Mouse (Mus musculus): ENCODE data around the gene Shc1. TPM values are rescaled to one million over a fixed set of nuclear protein-coding genes. Genes with fewer than 3 reads are reported as not detected.

Gene Shc1
- total RNA-seq (2014; rRNA removed) (37.7 and 42.0 TPM in 2 replicates), polyA plus RNA-seq (2012; rRNA removed) (56.8 and 57.4 TPM in 2 replicates)

GRCm38 (mm10) chr3:89418170-89418860 lies at the start of gene Shc1, which contains the start of gene Cks1b:
TSS of gene Shc1 (plus strand) at chr3:89418443.
TSS of gene Cks1b (minus strand) at chr3:89418383.
- Histone ChIP-seq H3K27ac (replicated peaks; ENCODE audit: insufficient read depth, low read depth, low read length) (peak within 1 kb of the TSS; percentile 99), H3K27me3 (ENCODE audit: control insufficient read depth, insufficient read depth, low read length) (no peaks in the 10 kb centered on the region), H3K4me1 (ENCODE audit: control insufficient read depth, insufficient read depth, low read length) (peaks cover 11% of the 10 kb centered on the region), H3K9ac (ENCODE audit: low read depth, low read length) (peak within 1 kb of the TSS; percentile 81), H3K79me2 (ENCODE audit: control insufficient read depth, insufficient read depth, low read length) (peaks cover 8% of the 10 kb centered on the region; the same call in 1 of the 2 replicates), H3K36me3 (ENCODE audit: control insufficient read depth, insufficient read depth, low read length) (peaks cover 4% of the 10 kb centered on the region), H3K4me3 (ENCODE audit: insufficient read depth, low read depth, low read length) (peak within 1 kb of the TSS; percentile 73)
- DNase-seq (ENCODE audit: extremely low read depth, low read depth, low spot score): peak; percentile 100
- WGBS: under 1% methylated on average over 39 of the region's 39 CpGs
- 0 out of 2 replicates have a peak, but pooled peaks have one; percentile 33 for TF ChIP-seq POLR2A (IDR thresholded peaks at IDR 0.05; ENCODE audit: extremely low read depth, insufficient read depth, low read length)
- no peak for TF ChIP-seq CTCF (IDR thresholded peaks at IDR 0.05; ENCODE audit: low read depth, low read length)

- Histone ChIP-seq H3K36me3 (ENCODE audit: control insufficient read depth, insufficient read depth, low read length) (peaks cover 2% of the 10 kb centered on the region; the same call in 1 of the 2 replicates), H3K27me3 (ENCODE audit: control insufficient read depth, insufficient read depth, low read length) (no peaks in the 10 kb centered on the region), H3K4me3 (ENCODE audit: insufficient read depth, low read depth, low read length) (no peak overlapping the region), H3K79me2 (ENCODE audit: control insufficient read depth, insufficient read depth, low read length) (no peaks in the 10 kb centered on the region), H3K9ac (ENCODE audit: low read depth, low read length) (no peak overlapping the region), H3K4me1 (ENCODE audit: control insufficient read depth, insufficient read depth, low read length) (no peaks in the 10 kb centered on the region), H3K27ac (replicated peaks; ENCODE audit: insufficient read depth, low read depth, low read length) (no peak overlapping the region)
- TF ChIP-seq CTCF (IDR thresholded peaks at IDR 0.05; ENCODE audit: low read depth, low read length): no peak
- no peak for TF ChIP-seq POLR2A (IDR thresholded peaks at IDR 0.05; ENCODE audit: extremely low read depth, insufficient read depth, low read length)
- DNase-seq (ENCODE audit: extremely low read depth, low read depth, low spot score): no peak
- 38% methylated on average over 5 of the region's 5 CpGs for WGBS
Observed at GRCm38 (mm10) chr3:89373581-89374231, 44.5 kb upstream of the Shc1 start.

DNA sequence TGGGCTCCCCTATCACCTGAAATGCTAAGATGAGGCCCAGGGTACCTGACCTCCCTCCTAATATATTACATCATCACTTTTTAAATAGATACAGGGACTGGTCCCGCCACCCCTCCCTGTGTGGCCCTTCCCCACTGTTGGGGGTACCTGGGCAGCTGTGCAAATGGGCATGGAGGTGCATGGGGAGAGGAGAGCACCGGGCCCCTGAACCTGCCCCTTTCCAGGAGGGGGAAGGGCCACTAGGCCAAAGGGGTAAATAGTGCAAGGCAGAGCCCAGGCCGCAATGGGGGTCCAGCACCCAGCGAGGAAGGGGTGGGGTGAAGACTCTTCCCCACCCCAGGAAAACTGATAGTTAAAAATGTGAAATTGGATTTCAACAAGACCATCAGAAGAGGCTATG lies 40.4 kb upstream of the Shc1 start:
- H3K4me1 ChIP-seq (ENCODE audit: control insufficient read depth, insufficient read depth, low read length): no peaks in the 10 kb centered on the region
- H3K9ac ChIP-seq (ENCODE audit: low read depth, low read length): no peak overlapping the region
- TF ChIP-seq POLR2A (IDR thresholded peaks at IDR 0.05; ENCODE audit: extremely low read depth, insufficient read depth, low read length): no peak
- no peak for TF ChIP-seq CTCF (IDR thresholded peaks at IDR 0.05; ENCODE audit: low read depth, low read length)
- no peak overlapping the region for H3K4me3 ChIP-seq (ENCODE audit: insufficient read depth, low read depth, low read length)
- no peak overlapping the region for H3K27ac ChIP-seq (replicated peaks; ENCODE audit: insufficient read depth, low read depth, low read length)
- H3K27me3 ChIP-seq (ENCODE audit: control insufficient read depth, insufficient read depth, low read length): no peaks in the 10 kb centered on the region
- H3K36me3 ChIP-seq (ENCODE audit: control insufficient read depth, insufficient read depth, low read length): peaks cover 6% of the 10 kb centered on the region; the same call in 1 of the 2 replicates
- no peak for DNase-seq (ENCODE audit: extremely low read depth, low read depth, low spot score)
- 85% methylated on average over 4 of the region's 4 CpGs for WGBS
- no peaks in the 10 kb centered on the region for H3K79me2 ChIP-seq (ENCODE audit: control insufficient read depth, insufficient read depth, low read length)

DNA sequence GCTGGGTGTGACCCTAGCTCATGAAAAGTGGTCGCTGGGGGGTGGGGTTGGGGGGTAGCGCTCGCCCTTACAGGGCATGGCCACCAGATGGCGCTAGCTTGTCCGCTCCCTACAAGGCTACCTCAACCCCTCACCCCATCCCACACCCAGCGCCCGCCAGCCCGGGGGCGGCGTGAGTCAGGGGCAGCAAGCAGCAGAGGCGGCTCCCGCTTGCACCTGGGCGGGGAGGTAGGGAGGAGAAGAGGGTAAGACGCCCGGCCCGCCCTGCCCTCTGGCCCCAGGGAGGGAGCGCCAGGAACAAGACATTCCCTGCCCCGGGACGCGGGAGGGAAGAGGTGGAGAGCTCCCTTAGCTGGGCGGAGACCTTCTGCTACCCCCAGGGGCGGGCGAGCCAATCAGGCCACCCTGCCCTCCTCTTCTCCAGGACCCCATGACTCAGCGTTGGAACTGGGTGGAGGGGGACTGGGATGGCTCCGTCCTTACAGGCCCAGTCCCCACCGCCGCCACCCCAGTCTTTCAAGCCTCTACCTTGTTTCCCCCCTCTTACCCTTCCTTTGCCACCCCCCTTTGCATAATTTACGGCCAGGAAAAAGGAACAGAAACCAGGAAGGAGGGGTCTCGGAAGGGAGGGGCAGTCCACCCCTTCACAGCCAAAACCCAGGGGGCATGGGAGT lies 39.7 kb upstream of the Shc1 start:
- H3K36me3 ChIP-seq (ENCODE audit: control insufficient read depth, insufficient read depth, low read length): peaks cover 6% of the 10 kb centered on the region; the same call in 1 of the 2 replicates
- no peak overlapping the region for H3K27ac ChIP-seq (replicated peaks; ENCODE audit: insufficient read depth, low read depth, low read length)

DNA sequence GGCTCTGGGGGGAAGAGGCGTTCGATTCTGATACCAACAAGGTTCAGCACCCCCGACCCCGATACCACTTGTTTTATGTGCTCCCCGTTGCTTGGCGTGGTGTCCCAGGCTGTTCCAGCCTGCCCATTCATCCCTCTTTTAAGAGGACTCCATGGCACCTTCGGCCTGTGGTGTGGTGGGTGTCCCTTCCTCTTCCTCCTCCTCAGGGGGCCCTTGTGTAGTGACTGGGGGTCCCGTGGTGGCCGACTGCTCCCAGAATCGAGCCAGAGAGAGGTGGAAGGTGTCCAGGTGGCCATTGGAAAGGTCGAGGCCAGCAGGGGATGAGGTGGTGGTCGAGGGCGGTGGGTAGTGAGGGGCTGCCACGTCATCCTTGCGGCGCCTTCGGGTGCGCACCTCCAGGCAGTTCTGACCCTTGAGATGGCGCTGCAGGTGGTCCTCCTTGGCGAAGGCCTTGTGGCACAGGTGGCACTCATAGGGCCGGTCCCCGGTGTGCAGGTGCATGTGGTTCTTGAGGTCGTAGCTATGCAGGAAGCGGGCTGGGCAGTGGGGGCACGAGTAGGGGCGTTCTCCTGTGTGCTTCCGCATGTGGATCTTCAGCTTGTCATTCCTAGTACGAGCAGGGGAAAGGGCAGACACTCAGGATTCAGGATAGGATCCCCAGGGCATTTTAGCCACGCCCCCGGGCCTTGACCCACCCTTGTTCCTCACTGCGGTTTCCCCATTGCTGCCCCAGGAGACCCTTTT lies 38.7 kb upstream of the Shc1 start:
- H3K27me3 ChIP-seq (ENCODE audit: control insufficient read depth, insufficient read depth, low read length): no peaks in the 10 kb centered on the region
- WGBS: 86% methylated on average over 31 of the region's 31 CpGs
- peaks cover 10% of the 10 kb centered on the region; the same call in 1 of the 2 replicates for H3K79me2 ChIP-seq (ENCODE audit: control insufficient read depth, insufficient read depth, low read length)
- H3K36me3 ChIP-seq (ENCODE audit: control insufficient read depth, insufficient read depth, low read length): peaks cover 6% of the 10 kb centered on the region; the same call in 1 of the 2 replicates
- no peak overlapping the region for H3K4me3 ChIP-seq (ENCODE audit: insufficient read depth, low read depth, low read length)
- TF ChIP-seq CTCF (IDR thresholded peaks at IDR 0.05; ENCODE audit: low read depth, low read length): no peak
- H3K4me1 ChIP-seq (ENCODE audit: control insufficient read depth, insufficient read depth, low read length): no peaks in the 10 kb centered on the region; the same call in 1 of the 2 replicates
- H3K9ac ChIP-seq (ENCODE audit: low read depth, low read length): no peak overlapping the region
- no peak for DNase-seq (ENCODE audit: extremely low read depth, low read depth, low spot score)
- H3K27ac ChIP-seq (replicated peaks; ENCODE audit: insufficient read depth, low read depth, low read length): no peak overlapping the region

More for the DNA sequence above, 39.7 kb upstream of the Shc1 start:
- DNase-seq (ENCODE audit: extremely low read depth, low read depth, low spot score): no peak
- WGBS: 52% methylated on average over 25 of the region's 29 CpGs
- TF ChIP-seq CTCF (IDR thresholded peaks at IDR 0.05; ENCODE audit: low read depth, low read length): peak; percentile 85
- TF ChIP-seq POLR2A (IDR thresholded peaks at IDR 0.05; ENCODE audit: extremely low read depth, insufficient read depth, low read length): no peak
- H3K27me3 ChIP-seq (ENCODE audit: control insufficient read depth, insufficient read depth, low read length): no peaks in the 10 kb centered on the region
- peak overlapping the region; percentile 33; the same call in 1 of the 2 replicates for H3K4me3 ChIP-seq (ENCODE audit: insufficient read depth, low read depth, low read length)
- H3K79me2 ChIP-seq (ENCODE audit: control insufficient read depth, insufficient read depth, low read length): peaks cover under 1% of the 10 kb centered on the region; the same call in 1 of the 2 replicates
- peak overlapping the region; percentile 43 for H3K9ac ChIP-seq (ENCODE audit: low read depth, low read length)
- H3K4me1 ChIP-seq (ENCODE audit: control insufficient read depth, insufficient read depth, low read length): no peaks in the 10 kb centered on the region
